Mouse (Mus musculus) retina, adult 2 months (tissue): ENCODE measurements around the gene Nrp2.

ENCODE experiments used
- DNase-seq: peaks from one replicate; pipeline ENCODE4 v3.0.0-alpha.2; 2012; ENCODE audit warnings: low read depth, low spot score

Gene Nrp2

GRCm38 (mm10) chr1:62723891-62724290 lies 20.8 kb downstream of the Nrp2 start:
- no peak for DNase-seq

- DNase-seq, result no peak
Measured at GRCm38 (mm10) chr1:62724461-62725021, 21.5 kb downstream of the Nrp2 start.

- no peak for DNase-seq
Measured at GRCm38 (mm10) chr1:62725032-62725678, 22.1 kb downstream of the Nrp2 start.

GRCm38 (mm10) chr1:62727191-62727590 lies 24.1 kb downstream of the Nrp2 start:
- DNase-seq, result no peak

GRCm38 (mm10) chr1:62728421-62728820 lies 25.3 kb downstream of the Nrp2 start:
- no peak for DNase-seq

- no peak for DNase-seq
Measured at GRCm38 (mm10) chr1:62728926-62729325, 25.8 kb downstream of the Nrp2 start.

GRCm38 (mm10) chr1:62729345-62730150 lies 26.5 kb downstream of the Nrp2 start:
- DNase-seq, result no peak

- DNase-seq, result no peak
Measured at GRCm38 (mm10) chr1:62732036-62732435, 29.0 kb downstream of the Nrp2 start.

- no peak for DNase-seq
Measured at GRCm38 (mm10) chr1:62734420-62734931, 31.4 kb downstream of the Nrp2 start.

GRCm38 (mm10) chr1:62734980-62735379 lies 31.9 kb downstream of the Nrp2 start:
- DNase-seq, result no peak

- no peak for DNase-seq
Measured at GRCm38 (mm10) chr1:62735835-62736234, 32.8 kb downstream of the Nrp2 start.

- DNase-seq, result no peak
Measured at GRCm38 (mm10) chr1:62736455-62737012, 33.4 kb downstream of the Nrp2 start.

- DNase-seq, result no peak
Measured at GRCm38 (mm10) chr1:62738165-62738564, 35.1 kb downstream of the Nrp2 start.

- DNase-seq, result no peak
Measured at GRCm38 (mm10) chr1:62742092-62742491, 39.0 kb downstream of the Nrp2 start.

GRCm38 (mm10) chr1:62743064-62743694 lies 40.1 kb downstream of the Nrp2 start:
- no peak for DNase-seq

GRCm38 (mm10) chr1:62745889-62746288 lies 42.8 kb downstream of the Nrp2 start:
- no peak for DNase-seq

- no peak for DNase-seq
Measured at GRCm38 (mm10) chr1:62747421-62748111, 44.5 kb downstream of the Nrp2 start.

GRCm38 (mm10) chr1:62748361-62748760 lies 45.3 kb downstream of the Nrp2 start:
- no peak for DNase-seq

GRCm38 (mm10) chr1:62749716-62750115 lies 46.6 kb downstream of the Nrp2 start:
- DNase-seq, result no peak

GRCm38 (mm10) chr1:62750408-62751008 lies 47.4 kb downstream of the Nrp2 start:
- no peak for DNase-seq
